Mouse (Mus musculus) embryo, embryonic 11 days (tissue): ENCODE data around the gene Themis2.
A peak's percentile ranks its signal among the peaks of the same experiment; 100 is the strongest.
"Not testable (repeated sequence)": the region's sequence is repeated elsewhere in the genome, so short reads cannot be mapped to it uniquely, and the experiment has no call there.

Source experiments
- DNase-seq: peaks from one replicate; pipeline ENCODE4 v3.0.0-alpha.2; 2015

Gene Themis2

GRCm38 (mm10) chr4:132798666-132799065, 2.5 kb upstream of the Themis2 start:
- not testable (repeated sequence) for DNase-seq

GRCm38 (mm10) chr4:132798028-132798427, 1.8 kb upstream of the Themis2 start:
- DNase-seq, result no peak

DNA sequence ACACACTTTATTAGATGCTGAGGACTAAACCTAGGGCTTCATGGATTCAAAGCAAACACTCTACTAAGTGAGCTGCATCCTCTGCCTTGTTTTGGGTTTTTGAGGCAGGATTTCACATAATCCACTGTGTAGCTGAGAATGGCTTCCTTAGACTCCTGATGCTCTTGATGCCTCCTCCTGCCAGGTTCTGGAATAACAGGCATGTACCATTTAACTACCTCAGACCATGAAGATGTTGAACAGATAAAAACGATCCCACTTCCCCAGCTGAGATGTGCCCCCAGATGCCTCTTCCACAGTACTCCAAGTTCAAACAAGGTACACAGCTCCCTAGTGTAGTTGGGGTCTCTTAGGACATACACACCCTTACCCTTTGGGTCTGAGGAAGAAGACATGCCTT, 1.3 kb upstream of the Themis2 start:
- no peak for DNase-seq

DNA sequence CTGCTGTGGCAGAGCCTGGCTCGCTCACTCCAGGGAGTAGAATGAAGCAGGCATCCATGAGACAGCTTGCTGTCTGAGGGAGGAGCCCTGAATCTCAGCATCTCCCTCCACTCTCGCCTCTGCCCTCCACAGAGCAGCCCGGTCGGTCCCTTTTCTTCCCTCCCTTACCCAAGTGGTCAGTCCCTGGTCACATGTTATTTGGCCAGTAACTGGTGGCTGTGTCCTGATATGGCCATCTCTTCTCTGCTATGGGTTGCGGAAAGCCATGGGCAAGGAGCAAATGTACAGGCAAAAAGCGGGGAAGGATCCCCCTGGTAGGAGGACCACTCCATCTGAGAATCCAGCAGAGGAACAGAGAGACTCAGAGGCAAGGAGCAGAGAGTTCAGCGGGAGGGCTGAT, 1.0 kb downstream of the Themis2 start:
- DNase-seq, result no peak

GRCm38 (mm10) chr4:132794760-132795159, 1.4 kb downstream of the Themis2 start:
- no peak for DNase-seq

DNA sequence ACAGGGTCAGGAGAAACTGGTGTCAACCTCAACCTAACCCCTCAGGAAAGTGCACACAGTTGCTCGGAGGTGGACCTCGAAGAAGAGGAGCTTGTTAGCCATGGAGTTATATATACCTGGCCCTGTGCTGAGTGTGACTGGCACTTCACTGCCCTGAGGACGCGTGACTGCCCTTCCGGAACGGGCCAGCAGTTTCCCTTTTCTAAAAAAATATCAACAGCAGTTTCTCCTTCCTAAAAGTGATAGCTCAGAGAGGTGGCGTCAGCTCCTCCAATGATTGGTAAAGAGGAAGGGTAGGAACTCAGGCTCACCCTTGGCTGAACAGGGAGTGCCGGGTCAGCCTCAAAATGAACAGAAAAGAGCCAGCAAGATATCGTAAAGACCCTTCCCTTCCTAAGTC, 2.2 kb downstream of the Themis2 start:
- DNase-seq, result no peak

DNA sequence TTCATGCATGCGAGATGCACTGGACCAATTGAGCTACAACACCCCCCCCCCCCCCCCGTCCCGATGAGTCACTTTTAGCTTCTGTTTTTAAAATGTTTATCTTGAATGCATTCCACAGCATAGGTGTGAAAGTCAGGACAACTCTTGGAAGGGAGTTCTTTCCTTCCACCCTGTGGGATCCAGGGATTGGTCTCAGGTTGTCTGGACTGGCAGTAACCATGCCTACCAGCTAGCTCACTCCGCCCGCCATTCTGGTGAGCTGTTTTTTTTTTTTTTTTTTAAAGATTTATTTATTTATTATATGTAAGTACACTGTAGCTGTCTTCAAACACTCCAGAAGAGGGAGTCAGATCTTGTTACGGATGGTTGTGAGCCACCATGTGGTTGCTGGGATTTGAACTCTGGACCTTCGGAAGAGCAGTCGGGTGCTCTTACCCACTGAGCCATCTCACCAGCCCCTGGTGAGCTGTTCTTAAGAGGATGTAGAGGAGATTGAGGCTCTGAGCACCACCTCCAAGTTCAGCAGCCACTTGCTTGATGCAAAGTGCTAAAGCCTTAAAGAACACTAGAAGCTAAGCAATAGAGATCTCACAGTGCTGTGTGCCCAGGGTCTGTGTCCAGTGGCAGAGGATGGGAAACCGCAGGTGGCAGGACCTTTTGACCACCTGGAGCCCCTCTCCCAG, 2.7 kb downstream of the Themis2 start:
- DNase-seq, result not testable (repeated sequence)

DNA sequence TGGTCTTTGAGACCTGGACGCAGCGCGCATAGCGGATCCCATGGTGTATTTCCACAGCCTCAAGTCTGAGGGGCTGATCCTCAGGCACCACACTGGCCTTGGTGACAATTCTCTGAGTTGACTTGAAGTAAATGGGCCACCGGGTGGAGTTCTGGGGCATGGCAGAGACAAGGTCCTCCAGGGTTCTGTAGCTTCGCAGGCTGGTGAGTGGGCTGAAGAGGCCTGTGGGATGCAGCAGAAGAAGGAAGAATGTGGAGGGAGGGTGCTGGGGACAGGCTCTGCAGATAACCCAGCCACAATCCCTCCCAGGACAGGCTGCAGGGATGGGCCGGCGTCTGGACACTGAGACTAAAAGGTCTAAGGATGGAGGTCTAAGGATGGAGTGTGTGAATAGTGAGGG, 6.5 kb downstream of the Themis2 start:
- no peak for DNase-seq

GRCm38 (mm10) chr4:132785228-132785627, 11.0 kb downstream of the Themis2 start:
- no peak for DNase-seq

- no peak for DNase-seq
Observed at GRCm38 (mm10) chr4:132783732-132784131, 12.5 kb downstream of the Themis2 start.

GRCm38 (mm10) chr4:132780288-132780687, 15.9 kb downstream of the Themis2 start:
- DNase-seq, result no peak

GRCm38 (mm10) chr4:132778562-132779201, 17.5 kb downstream of the Themis2 start:
- DNase-seq, result no peak

DNA sequence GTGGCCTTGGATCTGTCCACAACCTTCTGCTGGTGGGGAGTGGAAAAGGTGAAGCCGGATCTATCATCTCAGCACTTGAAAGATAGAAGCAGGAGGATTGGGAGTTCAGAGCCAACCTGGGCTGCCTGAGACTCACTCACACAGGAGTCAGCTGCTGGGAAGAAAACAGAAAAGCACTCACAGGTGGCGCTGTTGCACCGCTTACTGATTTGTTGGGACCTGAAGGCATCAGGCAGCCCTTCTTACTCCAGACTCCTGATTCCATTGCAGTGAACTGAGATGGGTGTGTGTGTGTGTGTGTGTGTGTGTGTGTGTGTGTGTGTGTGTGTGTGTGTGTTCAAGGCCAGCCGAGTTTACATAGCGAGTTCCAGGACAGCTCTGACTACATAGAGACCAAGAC, 19.4 kb downstream of the Themis2 start:
- DNase-seq, result peak; percentile 59

DNA sequence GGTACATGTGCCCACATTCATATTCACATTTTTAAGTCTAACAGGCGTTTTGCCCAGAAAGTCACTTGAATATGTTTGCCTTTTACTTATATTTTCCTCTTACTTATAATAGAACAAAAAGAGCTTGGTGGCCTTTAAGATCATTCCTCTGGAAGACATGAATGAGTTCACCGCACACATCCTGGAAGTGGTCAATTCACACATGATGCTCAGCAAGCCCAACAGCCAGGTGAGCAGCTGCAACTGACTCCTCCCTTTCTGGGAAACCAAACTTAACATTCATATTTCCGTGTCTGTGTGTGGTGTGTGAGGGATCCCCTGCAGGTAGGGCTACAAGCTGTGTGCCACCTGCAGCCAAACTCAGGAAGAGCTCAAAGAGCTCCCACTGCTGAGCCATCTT, 21.3 kb downstream of the Themis2 start:
- DNase-seq, result no peak

GRCm38 (mm10) chr4:132771776-132772175, 24.4 kb downstream of the Themis2 start:
- DNase-seq, result no peak

GRCm38 (mm10) chr4:132767914-132768876, 28.0 kb downstream of the Themis2 start, which contains the start of gene Rpa2:
Gene Rpa2, plus strand, starts transcription at chr4:132768332.
- peak; percentile 99 for DNase-seq

DNA sequence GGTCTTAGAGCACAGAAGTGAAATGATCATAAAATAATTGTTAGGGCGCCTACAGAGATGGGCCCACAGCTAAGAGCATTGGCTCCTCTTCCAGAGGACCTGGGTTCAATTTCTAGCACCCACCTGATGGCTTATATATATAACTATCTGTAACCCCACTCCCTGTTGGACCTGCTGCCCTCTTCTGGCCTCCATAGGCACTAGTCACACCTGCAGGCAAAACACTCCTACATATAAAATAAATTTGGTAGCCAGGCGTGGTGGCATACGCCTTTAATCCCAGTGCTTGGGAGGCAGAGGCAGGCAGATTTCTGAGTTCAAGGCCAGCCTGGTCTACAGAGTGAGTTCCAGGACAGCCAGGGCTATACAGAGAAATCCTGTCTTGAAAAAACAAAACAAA, 33.1 kb downstream of the Themis2 start:
- DNase-seq, result not testable (repeated sequence)

DNA sequence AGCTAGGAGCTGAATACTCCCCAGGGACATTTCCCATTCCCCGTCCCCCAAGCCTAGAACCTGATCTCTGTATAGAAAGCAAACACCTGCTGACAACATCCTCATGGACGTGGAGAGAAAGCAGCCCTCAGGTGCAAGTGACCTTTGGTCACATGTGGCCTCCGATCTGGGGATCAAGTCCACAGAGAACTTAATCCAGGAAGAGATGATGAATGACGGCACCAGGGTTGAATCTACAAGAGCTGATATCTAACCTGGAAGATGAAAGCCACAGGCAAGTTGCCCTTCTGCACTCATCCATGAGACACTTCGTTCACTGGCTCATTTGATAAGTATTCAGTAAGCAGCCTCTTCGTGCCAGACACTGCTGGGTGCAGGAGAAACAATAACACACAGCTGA, 33.6 kb downstream of the Themis2 start:
- DNase-seq, result no peak

- no peak for DNase-seq
Observed at GRCm38 (mm10) chr4:132760296-132760695, 35.9 kb downstream of the Themis2 start.

DNA sequence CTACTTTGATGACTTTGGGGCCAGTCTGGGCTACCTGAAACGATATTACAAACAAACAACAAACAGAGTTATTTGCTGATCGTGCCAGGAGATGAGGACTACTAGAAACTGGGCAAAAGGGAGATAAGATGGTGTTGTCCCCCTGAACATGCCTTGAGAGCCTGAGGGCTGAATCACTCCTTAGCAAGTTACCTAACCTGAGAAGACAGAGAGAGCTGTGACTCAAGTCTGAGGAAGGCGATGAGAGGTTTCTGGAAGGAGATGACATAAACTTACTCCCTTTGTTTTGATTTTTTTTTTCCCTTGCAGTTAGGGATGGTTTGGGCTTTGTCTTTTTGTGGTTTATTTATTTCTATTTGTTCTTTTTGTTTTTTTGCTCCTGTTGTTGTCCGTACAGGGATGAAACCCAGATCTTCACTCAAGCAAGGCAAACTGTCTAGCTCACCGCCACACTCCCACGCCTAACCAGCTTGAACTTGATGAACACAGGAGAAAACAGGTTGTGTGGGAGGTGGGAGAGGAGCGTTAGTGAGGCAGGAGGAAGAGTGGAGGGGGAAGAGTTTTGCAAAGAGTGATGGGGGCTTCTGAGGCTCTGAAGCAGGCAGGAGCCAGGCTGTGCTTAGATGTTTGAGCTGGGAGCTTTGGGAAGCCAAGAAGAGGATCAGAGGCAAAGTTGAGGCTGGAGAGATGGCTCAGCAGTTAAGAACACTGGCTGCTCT, 38.4 kb downstream of the Themis2 start:
- no peak for DNase-seq

DNA sequence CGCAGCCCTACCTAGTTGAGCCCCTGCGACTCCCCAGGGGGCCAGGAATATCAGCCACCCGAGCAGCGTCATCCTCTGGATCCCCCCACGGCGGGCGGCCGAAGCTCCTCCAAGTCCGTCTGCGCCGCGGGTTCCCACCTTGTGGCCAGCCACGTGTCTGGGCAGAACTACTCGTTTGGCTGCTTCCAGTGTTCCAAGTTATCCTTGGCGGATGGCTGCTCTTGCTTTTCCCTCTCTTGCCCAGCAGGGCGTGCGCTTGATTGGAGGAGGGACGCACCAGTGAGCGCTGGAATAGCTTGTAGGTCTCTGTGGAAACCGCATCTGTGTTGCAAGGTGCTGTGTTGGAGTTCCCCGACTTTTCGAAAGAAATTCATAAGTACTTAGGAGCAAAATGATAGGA, 39.2 kb downstream of the Themis2 start, which contains the start of gene Smpdl3b:
Smpdl3b (minus strand) TSS at position 279 of the 400 bp plus-strand sequence.
- peak; percentile 90 for DNase-seq

GRCm38 (mm10) chr4:132752992-132753391, 43.2 kb downstream of the Themis2 start:
- DNase-seq, result no peak
